Mouse (Mus musculus) limb, embryonic 12.5 days (tissue): Measurements from ENCODE around the gene Arid3a. TPM values are rescaled to one million over a fixed set of nuclear protein-coding genes. Genes with fewer than 3 reads are reported as not detected.

Source experiments
- ATAC-seq: fragments of 200-750 bp; cut with Nextera tagmentation; 2 replicates; pipeline ENCODE4 v1.8.0; 2017; ENCODE audit warnings: low read depth, moderate TSS enrichment; ENCODE audit not compliant: insufficient number of reproducible peaks, insufficient read depth, low FRiP score, low TSS enrichment
- H3K27ac ChIP-seq: fragments of 300-500 bp; sonication (generic); 2 replicates; pipeline ENCODE4 v1.5.1; 2016; ENCODE audit warnings: mild to moderate bottlenecking, moderate library complexity
- H3K27me3 ChIP-seq: fragments of 300-500 bp; sonication (generic); 2 replicates; pipeline ENCODE4 v1.6.1; 2016; ENCODE audit warnings: mild to moderate bottlenecking, moderate library complexity
- H3K36me3 ChIP-seq: fragments of 300-500 bp; sonication (generic); 2 replicates; pipeline ENCODE4 v1.6.1; 2016; ENCODE audit warnings: mild to moderate bottlenecking, moderate library complexity
- H3K4me1 ChIP-seq: fragments of 300-500 bp; sonication (generic); replicated peaks from 2 replicates; pipeline ENCODE4 v1.6.1; 2016
- H3K4me2 ChIP-seq: fragments of 300-500 bp; sonication (generic); 2 replicates; pipeline ENCODE4 v1.6.1; 2016; ENCODE audit warnings: mild to moderate bottlenecking, moderate library complexity
- H3K4me3 ChIP-seq: fragments of 300-500 bp; sonication (generic); replicated peaks from 2 replicates; pipeline ENCODE4 v1.5.1; 2016; ENCODE audit warnings: mild to moderate bottlenecking
- H3K9ac ChIP-seq: fragments of 300-500 bp; sonication (generic); replicated peaks from 2 replicates; pipeline ENCODE4 v1.6.1; 2016; ENCODE audit warnings: mild to moderate bottlenecking, moderate library complexity
- H3K9me3 ChIP-seq: fragments of 300-500 bp; sonication (generic); 2 replicates; pipeline ENCODE4 v1.6.1; 2016; ENCODE audit warnings: mild to moderate bottlenecking, moderate library complexity
- WGBS: fragments of 180-500 bp; shearing (Covaris S2); methylation state at CpG from one replicate; pipeline ENCODE4 v1.1.7; 2016; 5-methylcytosine and 5-hydroxymethylcytosine counted together
- polyA plus RNA-seq: library from polyadenylated mRNA; unstranded; fragments of >200 nt; fragmentation: Nextera tagmentation; extraction: Ambion mirVana; gene quantifications from 2 replicates; pipeline ENCODE4 v1.2.1, GENCODE M21; 2016

Gene Arid3a
- polyA plus RNA-seq, 1 experiment from 2014 or later: 8.6 TPM

DNA sequence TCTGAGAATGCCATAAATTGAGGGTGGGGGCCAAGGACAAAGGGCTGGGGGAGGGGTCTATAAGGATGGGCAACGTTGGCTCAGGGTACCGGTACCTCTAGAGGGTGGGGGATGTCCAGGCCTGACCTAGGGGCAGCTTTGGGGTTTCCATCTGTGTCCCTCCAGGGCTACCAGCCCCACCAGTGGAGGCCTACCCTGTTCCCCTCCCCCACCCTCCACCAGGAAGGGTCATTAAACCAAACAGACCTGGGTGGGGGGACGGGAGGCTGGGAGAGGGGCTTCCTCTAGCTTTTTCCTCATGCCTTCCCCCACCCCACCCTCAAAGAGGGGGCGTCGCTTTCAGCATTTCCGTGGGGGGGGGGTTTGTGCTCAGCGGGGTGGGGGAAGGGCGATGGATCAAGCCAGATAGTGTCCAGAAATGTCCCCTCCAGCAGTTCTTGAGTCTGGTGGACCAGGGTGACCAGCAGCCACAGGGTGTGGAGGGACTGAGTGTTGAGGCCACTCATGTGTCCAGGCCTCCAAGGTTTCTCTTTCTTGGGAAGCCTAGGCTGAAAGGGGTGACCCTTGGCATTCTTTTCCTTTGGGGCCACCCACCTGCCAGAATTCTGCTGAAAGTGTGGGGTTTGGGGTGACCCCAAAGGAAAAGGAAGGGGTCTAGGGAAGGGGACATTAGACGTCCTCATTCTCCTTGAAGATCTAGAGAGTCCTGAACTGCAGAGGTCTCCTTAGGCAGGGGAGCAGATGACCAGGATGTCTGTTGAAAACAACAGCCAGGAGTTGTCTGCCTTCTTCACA lies 2.3 kb downstream of the Arid3a start:
- peak overlapping the region; percentile 97 for H3K4me3 ChIP-seq
- H3K9ac ChIP-seq: peak overlapping the region; percentile 90
- H3K27me3 ChIP-seq: peaks cover 2% of the 10 kb centered on the region
- H3K36me3 ChIP-seq: peaks cover 39% of the 10 kb centered on the region
- no peaks in the 10 kb centered on the region for H3K9me3 ChIP-seq
- WGBS: 9% methylated on average over 9 of the region's 9 CpGs
- peak overlapping the region; percentile 97 for H3K27ac ChIP-seq
- ATAC-seq: no peak
- peaks cover 69% of the 10 kb centered on the region for H3K4me1 ChIP-seq
- peak overlapping the region; percentile 87 for H3K4me2 ChIP-seq

DNA sequence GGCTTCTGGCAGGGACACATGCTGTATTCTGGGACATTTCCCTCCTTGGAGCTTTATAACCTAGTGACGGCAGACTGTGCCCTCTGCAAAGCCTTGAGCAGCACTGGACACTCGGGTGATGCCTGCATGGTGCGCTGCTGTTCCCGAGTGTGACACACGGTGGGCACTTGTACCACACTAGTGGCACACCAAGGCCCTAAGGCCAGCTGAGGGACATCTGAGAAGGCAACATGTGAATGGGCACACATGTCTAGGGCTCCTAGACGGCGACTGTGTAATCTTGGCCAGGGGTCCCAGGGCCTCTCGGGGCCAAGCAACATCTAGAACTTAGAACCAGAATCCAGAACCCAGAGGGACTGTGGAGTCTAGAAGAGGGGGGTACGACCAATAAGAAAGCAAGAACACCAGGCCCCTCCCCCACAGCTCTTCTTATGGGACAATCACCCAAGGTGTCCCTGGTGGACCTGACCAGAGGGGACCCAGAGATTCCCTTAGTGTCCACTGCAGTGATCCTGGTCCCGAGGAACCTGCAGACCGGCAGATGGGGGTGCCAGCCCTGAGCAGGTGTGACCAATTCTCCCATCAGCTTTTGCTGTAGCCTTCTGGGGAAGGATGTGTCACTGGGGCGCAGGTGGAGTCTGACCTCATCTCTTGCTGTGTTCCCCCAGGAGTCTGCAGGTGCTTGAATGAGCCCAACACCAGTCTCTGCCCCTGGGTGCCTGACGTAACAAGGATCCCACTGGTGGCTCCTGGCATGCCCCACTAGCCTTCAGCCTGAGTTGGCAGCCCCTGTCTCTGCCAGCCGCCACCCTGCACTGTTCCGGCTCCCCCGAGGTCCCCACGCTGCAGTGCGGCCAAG lies 3.4 kb downstream of the Arid3a start:
- Histone ChIP-seq H3K27me3 (no peaks in the 10 kb centered on the region), H3K4me1 (peaks cover 79% of the 10 kb centered on the region), H3K36me3 (peaks cover 50% of the 10 kb centered on the region), H3K9ac (no peak overlapping the region; the same call in 1 of the 2 replicates), H3K4me3 (0 out of 2 replicates have a peak overlapping the region, but pooled peaks have one; percentile 97), H3K4me2 (peak overlapping the region; percentile 87), H3K9me3 (no peaks in the 10 kb centered on the region), H3K27ac (peak overlapping the region; percentile 97; the same call in 1 of the 2 replicates)
- 85% methylated on average over 18 of the region's 18 CpGs for WGBS
- no peak for ATAC-seq

DNA sequence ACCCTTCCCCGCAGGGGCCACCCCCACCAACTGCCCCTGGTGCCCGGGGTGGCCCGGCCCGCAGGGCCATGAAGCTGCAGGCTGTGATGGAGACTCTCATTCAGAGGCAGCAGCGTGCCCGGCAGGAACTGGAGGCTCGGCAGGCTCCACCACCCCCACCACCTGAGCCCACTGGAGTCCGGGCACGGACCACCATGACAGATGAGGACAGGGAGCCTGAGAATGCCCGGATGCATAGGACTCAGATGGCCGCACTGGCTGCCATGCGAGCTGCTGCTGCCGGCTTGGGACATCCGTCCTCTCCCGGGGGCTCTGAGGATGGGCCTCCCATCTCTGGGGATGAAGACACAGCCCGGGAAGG lies 4.0 kb downstream of the Arid3a start:
- Histone ChIP-seq H3K9ac (no peak overlapping the region), H3K4me2 (0 out of 2 replicates have a peak overlapping the region, but pooled peaks have one; percentile 17), H3K4me1 (peaks cover 80% of the 10 kb centered on the region), H3K4me3 (0 out of 2 replicates have a peak overlapping the region, but pooled peaks have one; percentile 2), H3K27me3 (no peaks in the 10 kb centered on the region), H3K36me3 (peaks cover 55% of the 10 kb centered on the region), H3K27ac (no peak overlapping the region), H3K9me3 (no peaks in the 10 kb centered on the region)
- WGBS: 87% methylated on average over 16 of the region's 16 CpGs
- no peak for ATAC-seq

DNA sequence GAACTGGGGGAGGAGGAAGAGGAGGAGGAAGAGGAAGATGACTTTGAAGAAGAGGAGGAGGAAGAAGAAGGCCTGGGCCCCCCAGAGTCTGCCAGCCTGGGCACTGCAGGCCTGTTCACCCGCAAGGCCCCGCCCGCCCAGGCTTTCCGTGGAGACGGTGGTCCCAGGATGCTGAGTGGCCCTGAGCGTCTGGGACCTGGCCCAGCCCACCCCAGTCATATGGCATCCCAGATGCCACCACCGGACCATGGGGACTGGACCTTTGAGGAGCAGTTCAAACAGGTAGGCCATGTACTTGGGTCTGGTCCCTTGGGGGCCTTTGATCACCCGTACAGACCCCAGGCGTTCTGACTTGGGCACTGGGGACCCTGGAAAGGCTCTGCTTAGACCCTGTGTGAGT lies 5.0 kb downstream of the Arid3a start:
- WGBS: 76% methylated on average over 9 of the region's 9 CpGs
- no peaks in the 10 kb centered on the region for H3K9me3 ChIP-seq
- H3K27ac ChIP-seq: peak overlapping the region; percentile 82
- H3K27me3 ChIP-seq: no peaks in the 10 kb centered on the region
- H3K9ac ChIP-seq: peak overlapping the region; percentile 8; the same call in 1 of the 2 replicates
- H3K4me1 ChIP-seq: peaks cover 83% of the 10 kb centered on the region
- H3K36me3 ChIP-seq: peaks cover 64% of the 10 kb centered on the region
- no peak overlapping the region for H3K4me2 ChIP-seq
- H3K4me3 ChIP-seq: no peak overlapping the region
- ATAC-seq: no peak

DNA sequence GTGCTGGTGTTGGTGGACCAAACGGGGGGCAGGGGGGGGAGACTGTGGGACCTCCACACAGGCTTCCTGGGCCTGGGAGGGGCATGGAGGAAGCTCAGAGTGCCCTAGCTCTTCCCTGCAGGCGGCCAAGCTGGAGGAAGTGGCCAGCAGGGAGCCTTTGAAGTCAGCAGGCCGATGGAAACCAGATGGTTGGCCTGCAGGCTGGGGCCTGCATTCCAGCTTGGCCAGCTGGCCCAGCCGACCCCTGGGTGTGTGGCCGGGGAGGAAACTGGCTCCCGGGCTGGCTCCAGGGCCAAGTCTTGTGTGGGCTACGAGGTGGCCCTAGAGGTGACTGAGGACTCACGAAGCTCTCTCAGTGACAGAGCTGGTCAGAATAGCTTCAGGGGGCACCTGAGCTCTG lies 5.9 kb downstream of the Arid3a start:
- Histone ChIP-seq H3K27ac (peak overlapping the region; percentile 82), H3K4me2 (peak overlapping the region; percentile 30), H3K27me3 (no peaks in the 10 kb centered on the region), H3K9me3 (no peaks in the 10 kb centered on the region), H3K4me1 (peaks cover 89% of the 10 kb centered on the region), H3K36me3 (peaks cover 73% of the 10 kb centered on the region), H3K9ac (peak overlapping the region; percentile 35; the same call in 1 of the 2 replicates), H3K4me3 (peak overlapping the region; percentile 19; the same call in 1 of the 2 replicates)
- 3% methylated on average over 8 of the region's 8 CpGs for WGBS
- no peak for ATAC-seq

DNA sequence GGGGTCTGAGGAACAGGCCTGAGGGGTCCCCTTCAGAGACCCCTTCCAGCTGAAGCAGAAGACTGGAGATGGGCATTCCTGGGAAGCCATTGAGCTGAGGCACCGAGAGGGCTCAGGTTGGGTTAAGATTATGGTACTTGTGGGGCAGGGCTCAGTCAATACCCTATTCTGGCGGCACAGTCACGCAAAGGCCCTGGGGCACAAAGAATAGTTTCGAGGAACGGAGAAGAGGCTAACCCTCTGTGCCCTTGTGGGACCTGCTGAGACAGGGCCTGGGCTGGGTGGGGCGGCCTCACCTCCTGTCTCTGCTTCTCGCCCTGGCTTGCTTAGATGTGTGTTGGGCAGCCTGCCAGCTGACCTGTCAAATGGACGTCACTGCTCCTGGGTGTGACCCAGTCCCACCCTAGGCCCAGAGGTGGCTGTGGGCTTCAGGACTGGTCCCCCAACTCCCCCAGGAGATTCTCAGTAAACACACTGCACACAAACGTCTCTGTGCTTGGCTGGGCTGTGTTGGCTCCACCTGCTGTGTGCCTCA lies 6.4 kb downstream of the Arid3a start:
- Histone ChIP-seq H3K4me3 (no peak overlapping the region; the same call in 1 of the 2 replicates), H3K4me2 (peak overlapping the region; percentile 30; the same call in 1 of the 2 replicates), H3K27ac (peak overlapping the region; percentile 82), H3K9ac (no peak overlapping the region; the same call in 1 of the 2 replicates), H3K27me3 (no peaks in the 10 kb centered on the region), H3K9me3 (no peaks in the 10 kb centered on the region), H3K4me1 (peaks cover 94% of the 10 kb centered on the region), H3K36me3 (peaks cover 78% of the 10 kb centered on the region)
- no peak for ATAC-seq
- WGBS: 45% methylated on average over 9 of the region's 9 CpGs

DNA sequence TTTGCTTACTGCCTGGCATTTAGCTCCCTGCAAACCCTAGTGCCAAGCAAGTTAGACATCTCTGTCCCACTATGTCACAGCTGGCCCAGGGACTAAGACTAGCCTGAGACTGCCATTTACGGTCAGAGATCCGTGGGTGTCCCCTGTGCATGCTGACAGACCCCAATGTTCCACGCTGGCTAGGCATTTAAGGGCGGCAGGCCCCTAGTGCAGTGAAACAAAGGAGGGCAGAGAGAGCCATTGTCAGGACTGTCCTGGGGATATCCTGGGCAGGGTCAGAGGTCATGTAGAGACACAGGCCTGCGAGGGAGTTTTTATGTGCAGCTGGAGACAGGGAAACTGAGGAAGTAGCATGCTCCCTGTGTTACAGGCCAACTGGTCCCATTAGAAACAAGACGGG lies 7.0 kb downstream of the Arid3a start:
- Histone ChIP-seq H3K9me3 (no peaks in the 10 kb centered on the region), H3K27me3 (no peaks in the 10 kb centered on the region), H3K9ac (no peak overlapping the region), H3K4me3 (no peak overlapping the region), H3K27ac (peak overlapping the region; percentile 82; the same call in 1 of the 2 replicates), H3K36me3 (peaks cover 83% of the 10 kb centered on the region), H3K4me2 (no peak overlapping the region), H3K4me1 (peaks cover 91% of the 10 kb centered on the region)
- no peak for ATAC-seq
- 74% methylated on average over 6 of the region's 6 CpGs for WGBS

DNA sequence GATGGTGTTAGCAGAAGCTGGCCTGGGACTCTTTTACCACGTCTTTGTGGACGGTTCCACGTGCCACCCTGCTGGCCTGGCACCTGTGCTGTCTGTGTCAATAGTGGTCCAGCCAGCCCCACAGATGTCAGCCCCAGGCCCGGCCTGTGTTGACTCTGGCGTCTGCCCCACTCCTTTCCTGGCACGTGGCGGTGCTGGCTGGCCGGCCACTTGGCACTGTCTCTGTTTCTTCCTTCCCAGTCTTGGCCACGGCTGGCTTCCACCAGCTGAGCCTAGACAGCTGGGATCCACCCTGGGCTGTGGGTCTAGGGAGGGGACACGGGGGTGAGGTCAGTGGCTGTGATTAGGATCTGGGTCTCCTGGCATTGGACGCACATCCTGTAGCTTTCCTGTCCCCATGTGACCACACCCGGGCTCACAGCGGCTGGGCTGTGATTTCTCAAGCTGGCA lies 7.5 kb downstream of the Arid3a start:
- 78% methylated on average over 13 of the region's 13 CpGs for WGBS
- no peak for ATAC-seq
- no peak overlapping the region for H3K9ac ChIP-seq
- no peak overlapping the region for H3K4me2 ChIP-seq
- H3K27ac ChIP-seq: peak overlapping the region; percentile 82
- no peaks in the 10 kb centered on the region for H3K9me3 ChIP-seq
- H3K36me3 ChIP-seq: peaks cover 86% of the 10 kb centered on the region
- no peaks in the 10 kb centered on the region for H3K27me3 ChIP-seq
- peaks cover 90% of the 10 kb centered on the region for H3K4me1 ChIP-seq
- H3K4me3 ChIP-seq: no peak overlapping the region

DNA sequence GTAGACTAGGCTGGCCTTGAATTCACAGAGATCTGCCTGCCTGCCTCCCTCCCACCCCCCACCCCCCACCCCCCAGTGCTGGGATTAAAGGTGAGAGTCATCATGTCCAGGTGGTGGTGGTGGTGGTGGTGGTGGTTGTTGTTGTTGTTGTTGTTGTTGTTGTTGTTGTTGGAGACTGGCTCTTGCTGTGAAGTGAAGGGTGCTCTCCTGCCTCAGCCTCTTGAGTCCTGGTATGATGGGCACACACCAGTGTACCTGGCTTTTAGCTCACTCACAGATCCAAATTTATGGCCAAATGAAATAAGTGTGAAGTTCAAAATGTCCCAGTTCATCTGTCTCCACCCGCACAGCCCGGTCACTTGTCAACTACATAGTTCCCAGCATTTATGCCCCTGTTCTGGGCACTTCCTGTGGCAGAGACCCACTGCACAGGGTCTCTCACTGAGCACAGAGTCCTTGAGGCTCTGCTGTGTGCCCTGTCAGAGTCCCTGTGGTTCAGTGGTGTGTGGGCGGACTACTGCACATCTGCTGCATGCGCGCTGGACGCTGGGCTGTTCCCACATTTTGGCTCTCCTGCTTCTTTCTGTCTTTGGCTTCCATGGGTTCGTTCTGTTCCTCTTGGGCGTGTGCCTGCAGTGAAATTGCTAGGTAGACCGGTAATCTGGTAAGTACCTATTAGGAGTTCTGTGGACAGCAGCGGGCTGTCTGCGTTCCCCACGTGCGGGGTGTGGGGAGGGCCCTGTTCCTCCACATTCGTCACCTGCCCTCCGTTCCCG lies 8.1 kb downstream of the Arid3a start:
- H3K27me3 ChIP-seq: no peaks in the 10 kb centered on the region
- peaks cover 83% of the 10 kb centered on the region for H3K4me1 ChIP-seq
- no peaks in the 10 kb centered on the region for H3K9me3 ChIP-seq
- WGBS: 86% methylated on average over 16 of the region's 16 CpGs
- H3K4me3 ChIP-seq: no peak overlapping the region
- no peak overlapping the region for H3K4me2 ChIP-seq
- H3K9ac ChIP-seq: no peak overlapping the region
- H3K27ac ChIP-seq: peak overlapping the region; percentile 82; the same call in 1 of the 2 replicates
- H3K36me3 ChIP-seq: peaks cover 93% of the 10 kb centered on the region
- no peak for ATAC-seq

DNA sequence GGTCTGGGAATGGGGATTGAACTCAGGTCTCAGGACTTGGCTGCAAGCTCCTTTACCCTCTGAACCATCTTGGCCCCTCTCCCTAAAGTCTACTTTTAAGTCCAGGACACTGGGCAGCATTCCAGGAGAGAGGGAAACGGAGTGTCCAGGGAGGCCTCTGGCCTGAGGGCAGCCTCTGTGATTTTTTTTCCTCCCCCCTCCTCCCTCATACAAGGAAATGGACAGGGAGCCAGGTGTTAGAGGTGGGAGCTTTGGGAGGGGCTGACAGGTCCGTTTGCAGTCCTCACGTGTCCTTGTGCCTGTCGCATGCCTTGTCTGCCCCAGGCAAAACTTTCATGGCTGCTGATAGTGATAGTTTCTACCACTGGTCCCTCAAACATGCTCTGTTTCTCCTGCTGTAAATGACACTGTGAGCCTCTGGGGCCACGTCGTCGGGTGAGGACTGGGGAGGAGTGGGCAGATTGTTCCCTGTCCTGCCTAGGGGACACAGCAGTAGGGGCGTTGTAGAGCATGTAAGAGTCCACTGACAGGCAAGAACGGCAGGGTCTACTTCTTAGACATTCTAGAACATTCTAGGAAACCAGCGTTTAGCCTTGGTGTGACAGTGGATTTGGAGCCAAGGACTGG lies 9.6 kb downstream of the Arid3a start:
- H3K4me1 ChIP-seq: peaks cover 75% of the 10 kb centered on the region
- no peak overlapping the region for H3K9ac ChIP-seq
- H3K27ac ChIP-seq: peak overlapping the region; percentile 26
- peaks cover 95% of the 10 kb centered on the region for H3K36me3 ChIP-seq
- 64% methylated on average over 10 of the region's 10 CpGs for WGBS
- H3K4me2 ChIP-seq: no peak overlapping the region
- ATAC-seq: no peak
- H3K4me3 ChIP-seq: no peak overlapping the region
- H3K9me3 ChIP-seq: no peaks in the 10 kb centered on the region
- no peaks in the 10 kb centered on the region for H3K27me3 ChIP-seq
